In genomic region chr13:76844629-76845255, GRCm38 (mm10) we compare ENCODE assay signal across 9 mouse cellular contexts.
DNase-seq lines count a peak whose midpoint lies in the region; ATAC-seq and TF ChIP-seq lines count a peak whose summit lies in the region.
"Had no signal": no experiment of that assay in that cellular context is flagged by ENCODE, and none has a peak within 500 bp of the region (broad histone marks: within the 10 kb centered on the region; RNA-seq: fewer than 3 reads in every experiment).

No protein-coding gene starts in this region.

- peak; percentile 28; the same call in 1 of the 2 replicates for TF ChIP-seq CTCF in cerebellum, adult 2 months (IDR thresholded peaks at IDR 0.05; ENCODE audit: borderline replicate concordance, insufficient read depth, low read depth, low read length)
- peak; percentile 89 for TF ChIP-seq CTCF in kidney, postnatal 0 days (IDR thresholded peaks at IDR 0.05; ENCODE audit: low read depth)
- TF ChIP-seq CTCF in lung, adult 2 months (IDR thresholded peaks at IDR 0.05; ENCODE audit: insufficient read depth, low read length) = no peak; the same call in 1 of the 2 replicates

- H3K9ac ChIP-seq in kidney, postnatal 0 days (ENCODE audit: low read depth, low read length) = no peak overlapping the region
- H3K9ac ChIP-seq in neural tube, embryonic 15.5 days (replicated peaks) = no peak overlapping the region
- H3K9ac ChIP-seq: embryonic facial prominence, embryonic 15.5 days had no signal

- DNase-seq in 3134 (ENCODE audit: extremely low read depth, insufficient read length, low spot score) = peak; percentile 29
- DNase-seq in Muller cell, postnatal 12 days (ENCODE audit: inconsistent ontology term) = peak; percentile 48
- DNase-seq in cerebellum, adult 2 months = peak; percentile 54 to 62
- peak; percentile 81 for DNase-seq in forelimb bud, embryonic 11.5 days (ENCODE audit: low read depth, low spot score)
- peak; percentile 86 for DNase-seq in kidney, postnatal 0 days (ENCODE audit: low spot score)
- DNase-seq in lung, adult 2 months = peak; percentile 32
- DNase-seq in testis, postnatal 14 days (ENCODE audit: low spot score) = peak; percentile 31

- H3K4me3 ChIP-seq in cerebellum, adult 2 months (replicated peaks; ENCODE audit: insufficient read depth, low read depth, low read length) = no peak overlapping the region
- H3K4me3 ChIP-seq in kidney, postnatal 0 days (replicated peaks; ENCODE audit: low read depth, low read length) = no peak overlapping the region
- no peak overlapping the region for H3K4me3 ChIP-seq in lung, adult 2 months (replicated peaks; ENCODE audit: extremely low read depth, low read depth, low read length)
- H3K4me3 ChIP-seq in neural tube, embryonic 15.5 days (replicated peaks) = no peak overlapping the region
- H3K4me3 ChIP-seq: embryonic facial prominence, embryonic 15.5 days had no signal

- no peak for TF ChIP-seq POLR2A in cerebellum, adult 2 months (IDR thresholded peaks at IDR 0.05; ENCODE audit: borderline replicate concordance, insufficient read depth, low read length)
- TF ChIP-seq POLR2A in lung, adult 2 months (IDR thresholded peaks at IDR 0.05; ENCODE audit: borderline replicate concordance, extremely low read depth, low read depth, low read length) = no peak

- no peaks in the 10 kb centered on the region for H3K9me3 ChIP-seq in kidney, postnatal 0 days (replicated peaks; ENCODE audit: low read length)
- H3K9me3 ChIP-seq in neural tube, embryonic 15.5 days (replicated peaks) = no peaks in the 10 kb centered on the region
- H3K9me3 ChIP-seq: embryonic facial prominence, embryonic 15.5 days had no signal

- 56% methylated on average over 8 of the region's 8 CpGs for WGBS in cerebellum, adult 2 months
- WGBS in kidney, postnatal 0 days = 49% methylated on average over 8 of the region's 8 CpGs
- 51% methylated on average over 8 of the region's 8 CpGs for WGBS in lung, adult 2 months
- WGBS in neural tube, embryonic 15.5 days = 51% methylated on average over 8 of the region's 8 CpGs

- 0 out of 2 replicates have a peak, but pooled peaks have one; percentile 33 for ATAC-seq in kidney, postnatal 0 days (replicated peaks; ENCODE audit: low FRiP score, low read depth)
- ATAC-seq in neural tube, embryonic 15.5 days (ENCODE audit: low FRiP score) = peak; percentile 55

- no peak overlapping the region for H3K4me2 ChIP-seq in kidney, postnatal 0 days (ENCODE audit: low read length)
- no peak overlapping the region for H3K4me2 ChIP-seq in neural tube, embryonic 15.5 days
- H3K4me2 ChIP-seq: embryonic facial prominence, embryonic 15.5 days had no signal

- no peaks in the 10 kb centered on the region for H3K36me3 ChIP-seq in kidney, postnatal 0 days (ENCODE audit: insufficient read depth, low read length)
- no peaks in the 10 kb centered on the region for H3K36me3 ChIP-seq in neural tube, embryonic 15.5 days
- H3K36me3 ChIP-seq: embryonic facial prominence, embryonic 15.5 days had no signal

- H3K27ac ChIP-seq in cerebellum, adult 2 months (ENCODE audit: insufficient read depth, low read length) = no peak overlapping the region
- H3K27ac ChIP-seq in kidney, postnatal 0 days = no peak overlapping the region
- no peak overlapping the region for H3K27ac ChIP-seq in neural tube, embryonic 15.5 days (replicated peaks)
- H3K27ac ChIP-seq: embryonic facial prominence, embryonic 15.5 days had no signal

- no peaks in the 10 kb centered on the region for H3K27me3 ChIP-seq in cerebellum, adult 2 months (ENCODE audit: control insufficient read depth, insufficient read depth, low read length)
- H3K27me3 ChIP-seq in kidney, postnatal 0 days (ENCODE audit: insufficient read depth, low read length) = no peaks in the 10 kb centered on the region
- H3K27me3 ChIP-seq in neural tube, embryonic 15.5 days (replicated peaks) = no peaks in the 10 kb centered on the region
- H3K27me3 ChIP-seq: embryonic facial prominence, embryonic 15.5 days had no signal

- no peaks in the 10 kb centered on the region for H3K4me1 ChIP-seq in cerebellum, adult 2 months (ENCODE audit: control insufficient read depth, insufficient read depth, low read length)
- H3K4me1 ChIP-seq in kidney, postnatal 0 days (replicated peaks; ENCODE audit: insufficient read depth, low read length) = no peaks in the 10 kb centered on the region
- no peaks in the 10 kb centered on the region for H3K4me1 ChIP-seq in lung, adult 2 months (ENCODE audit: control insufficient read depth, insufficient read depth, low read length)
- H3K4me1 ChIP-seq in neural tube, embryonic 15.5 days = no peaks in the 10 kb centered on the region
- H3K4me1 ChIP-seq: embryonic facial prominence, embryonic 15.5 days had no signal

Comparison
In these comparisons a context has a peak if more than half of its experiments do, and no peak if none do; other contexts are left out.
1. DNase-seq: peak in every context shown above with its lines; median percentile 86 in kidney, postnatal 0 days; 81 in forelimb bud, embryonic 11.5 days; 58 in cerebellum, adult 2 months; 48 in Muller cell, postnatal 12 days; 32 in lung, adult 2 months; 31 in testis, postnatal 14 days; 29 in 3134.